Mouse (Mus musculus): ENCODE results near the gene Sync. TPM values are rescaled to one million over a fixed set of nuclear protein-coding genes. Genes with fewer than 3 reads are reported as not detected.
A peak's percentile ranks its signal among the peaks of the same experiment; 100 is the strongest.

The Sync gene
- total RNA-seq (2015) (not detected in 2 replicates), total RNA-seq (2017) (0.08 TPM in 1 of 2 replicates, not detected in the other)

DNA sequence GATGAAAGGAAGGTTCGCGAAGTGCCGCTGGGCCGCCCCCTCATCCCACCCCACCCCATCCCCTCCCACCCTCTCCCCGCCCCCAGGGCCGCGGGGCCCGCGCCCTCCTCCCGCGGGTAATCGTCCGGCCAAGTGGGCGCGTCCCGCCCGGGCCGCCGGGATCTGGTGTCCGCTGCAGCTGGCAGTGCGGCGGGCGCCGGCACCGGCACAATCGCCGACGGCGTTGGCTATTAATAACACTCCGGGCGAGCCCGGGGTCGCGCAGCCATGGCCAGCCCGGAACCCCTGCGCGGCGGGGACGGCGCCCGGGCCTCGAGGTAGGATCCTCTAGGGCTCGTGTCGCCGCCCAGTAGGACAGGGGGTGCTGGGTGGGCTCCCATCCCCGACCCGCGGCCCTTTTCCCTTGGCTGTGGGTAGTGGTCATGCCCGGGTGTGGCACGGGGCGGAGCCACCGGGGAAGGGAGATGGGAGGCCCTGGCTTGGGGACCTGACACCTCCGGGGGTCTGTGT is at the start of gene Sync:
TSS of gene Sync (plus strand) at position 146 of the 510 bp plus-strand sequence.
- ATAC-seq (replicated peaks; ENCODE audit: poor library complexity), result peak; percentile 35; the same call in 1 of the 2 replicates

DNA sequence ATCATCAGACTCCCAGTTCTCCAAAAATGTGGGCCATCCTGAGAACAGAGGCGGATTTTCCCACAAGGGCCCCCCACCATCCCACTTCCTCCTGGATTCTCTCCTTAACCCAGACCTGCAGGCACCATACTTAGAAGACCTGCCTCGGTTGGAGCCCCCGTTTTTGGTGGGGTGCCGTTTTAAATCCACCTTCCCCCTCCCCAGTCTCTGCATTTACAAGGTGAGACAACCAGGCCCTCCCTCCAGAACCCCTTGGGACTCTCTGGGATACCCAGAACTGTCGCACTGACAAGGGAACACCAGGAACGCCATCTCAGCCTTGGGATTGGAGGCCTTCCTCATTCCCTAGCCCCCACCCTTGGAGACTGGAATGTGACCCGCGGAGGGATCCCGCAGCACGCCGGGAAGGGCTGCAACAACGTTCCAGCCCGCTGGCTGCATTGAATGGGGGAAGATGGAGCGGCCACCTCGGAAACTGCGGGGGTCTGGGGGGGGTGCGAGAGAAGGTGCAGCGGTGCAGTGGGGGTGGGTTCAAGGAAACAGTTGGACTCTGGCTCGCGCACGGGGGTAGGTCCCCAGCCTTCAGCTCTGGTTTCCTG is 49.5 kb upstream of the Sync start:
- ATAC-seq (replicated peaks; ENCODE audit: poor library complexity), result no peak

DNA sequence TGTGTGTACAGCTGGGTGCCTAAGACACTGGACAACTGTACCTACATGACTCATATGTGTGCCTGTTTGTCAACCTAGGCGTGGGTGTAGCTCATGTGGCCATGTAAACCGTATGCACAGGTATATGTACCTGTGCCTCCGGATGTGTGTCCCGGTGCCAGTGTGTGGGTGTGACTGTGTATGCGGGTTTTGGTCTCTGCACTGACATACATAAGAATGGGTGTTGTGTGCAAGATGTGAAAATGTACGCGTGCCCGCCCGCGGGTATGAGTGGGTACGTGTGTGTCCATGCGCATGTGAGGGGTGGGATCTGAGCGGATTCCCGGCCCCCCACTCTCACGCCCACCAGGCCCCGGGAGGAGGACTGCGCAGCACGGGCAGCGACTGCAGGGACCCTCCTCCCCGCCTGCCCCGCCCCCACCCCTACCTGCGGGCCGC is 48.8 kb upstream of the Sync start:
- ATAC-seq (replicated peaks; ENCODE audit: poor library complexity), result no peak

DNA sequence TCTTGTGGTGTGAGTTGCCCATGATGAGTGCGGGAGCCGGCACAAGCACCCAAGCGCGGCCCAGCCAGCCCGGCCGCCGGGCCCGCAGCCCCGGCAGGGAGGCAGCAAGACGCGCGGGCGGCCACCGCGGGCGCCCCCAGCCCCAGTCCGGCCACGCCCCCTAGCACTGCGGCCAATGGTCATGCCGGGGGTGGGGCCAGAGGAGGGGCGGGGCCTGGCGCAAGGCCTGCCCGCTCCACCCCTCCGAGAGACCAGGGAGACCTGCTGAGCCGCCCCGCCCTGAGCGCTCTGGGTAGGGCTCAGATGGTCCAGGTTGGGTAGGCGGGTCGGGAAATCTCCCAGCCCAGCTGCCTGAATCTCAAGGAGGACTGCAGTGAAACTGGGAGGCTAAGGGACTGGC is 48.3 kb upstream of the Sync start:
- ATAC-seq (replicated peaks; ENCODE audit: poor library complexity), result peak; percentile 52

DNA sequence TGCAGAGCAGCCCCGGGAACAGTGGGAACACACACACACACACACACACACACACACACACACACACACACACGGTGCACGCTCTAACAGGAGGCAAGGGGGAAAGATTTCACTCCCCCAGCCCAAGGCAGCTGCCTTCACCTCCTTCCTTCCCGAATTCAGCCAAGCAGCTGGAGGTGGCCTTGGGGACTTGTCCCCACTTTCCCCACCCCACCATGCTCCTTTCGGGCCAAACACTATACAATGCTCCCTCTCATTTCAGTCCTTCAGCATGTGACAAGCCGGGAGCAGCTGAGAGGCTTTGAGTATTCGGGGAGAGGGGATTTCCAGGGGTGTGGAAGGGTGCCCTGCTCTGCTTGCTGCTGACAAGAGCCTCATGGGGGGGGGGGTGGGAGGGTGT is 45.5 kb upstream of the Sync start:
- ATAC-seq (replicated peaks; ENCODE audit: poor library complexity), result no peak

DNA sequence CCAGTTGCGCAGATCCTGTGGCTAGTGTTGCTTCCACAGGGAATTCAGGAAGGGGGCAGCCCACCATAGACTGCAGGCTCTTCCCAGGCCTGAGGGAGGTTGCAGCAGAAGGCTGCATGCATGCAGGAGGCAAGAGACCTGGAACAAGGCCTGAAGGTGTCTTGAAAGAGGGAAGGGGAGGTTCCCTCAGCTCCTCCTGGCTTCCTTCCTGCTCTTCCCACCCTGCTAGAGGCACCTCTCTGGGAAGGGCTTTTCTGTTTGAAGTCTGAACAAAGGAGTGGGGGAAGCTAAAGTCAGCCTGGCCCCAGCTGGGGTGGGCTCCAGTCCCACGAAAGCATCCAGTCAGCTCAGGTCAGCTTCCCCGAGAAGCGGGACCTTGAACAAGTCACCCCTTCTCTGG is 45.1 kb upstream of the Sync start:
- no peak for ATAC-seq (replicated peaks; ENCODE audit: poor library complexity)

DNA sequence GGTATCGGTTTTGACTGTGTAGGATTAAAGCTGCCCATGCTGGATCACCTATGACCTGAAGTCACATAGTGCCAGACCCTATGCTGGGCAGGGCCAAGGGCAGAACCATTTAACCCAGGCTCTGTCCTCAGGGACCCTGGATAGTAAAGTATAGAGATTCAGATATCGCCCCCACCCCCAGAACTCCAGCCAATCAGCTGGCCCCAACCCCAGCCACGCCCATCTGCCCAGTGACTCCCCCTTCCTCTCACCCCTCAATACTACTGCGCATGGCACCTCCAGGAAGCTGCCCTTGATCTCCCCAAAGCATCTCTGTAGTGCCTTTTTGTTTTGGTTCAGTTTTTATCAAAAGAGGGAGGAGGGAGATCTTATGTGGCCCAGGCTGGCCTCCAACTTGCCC is 44.7 kb upstream of the Sync start:
- ATAC-seq (replicated peaks; ENCODE audit: poor library complexity), result no peak

DNA sequence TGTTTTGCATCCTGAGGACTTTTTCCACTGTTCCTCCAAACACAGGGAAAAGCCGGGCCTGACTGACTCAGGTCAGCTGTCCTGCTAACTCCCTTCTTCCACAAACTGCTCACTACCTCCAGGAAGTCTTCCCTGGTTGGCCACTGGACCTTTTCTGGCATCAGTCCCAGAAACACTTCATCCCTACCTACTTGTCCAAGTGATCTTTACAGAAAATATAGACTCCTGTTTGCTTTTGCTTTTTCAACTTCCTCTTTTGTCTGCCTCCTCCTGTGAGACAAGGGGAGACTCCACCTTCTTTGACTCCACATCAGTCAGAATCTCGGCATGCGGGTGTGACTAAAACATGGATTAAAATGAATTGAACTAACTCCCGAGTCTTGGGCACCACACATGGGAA is 42.6 kb upstream of the Sync start:
- peak; percentile 53 for ATAC-seq (replicated peaks; ENCODE audit: poor library complexity)

DNA sequence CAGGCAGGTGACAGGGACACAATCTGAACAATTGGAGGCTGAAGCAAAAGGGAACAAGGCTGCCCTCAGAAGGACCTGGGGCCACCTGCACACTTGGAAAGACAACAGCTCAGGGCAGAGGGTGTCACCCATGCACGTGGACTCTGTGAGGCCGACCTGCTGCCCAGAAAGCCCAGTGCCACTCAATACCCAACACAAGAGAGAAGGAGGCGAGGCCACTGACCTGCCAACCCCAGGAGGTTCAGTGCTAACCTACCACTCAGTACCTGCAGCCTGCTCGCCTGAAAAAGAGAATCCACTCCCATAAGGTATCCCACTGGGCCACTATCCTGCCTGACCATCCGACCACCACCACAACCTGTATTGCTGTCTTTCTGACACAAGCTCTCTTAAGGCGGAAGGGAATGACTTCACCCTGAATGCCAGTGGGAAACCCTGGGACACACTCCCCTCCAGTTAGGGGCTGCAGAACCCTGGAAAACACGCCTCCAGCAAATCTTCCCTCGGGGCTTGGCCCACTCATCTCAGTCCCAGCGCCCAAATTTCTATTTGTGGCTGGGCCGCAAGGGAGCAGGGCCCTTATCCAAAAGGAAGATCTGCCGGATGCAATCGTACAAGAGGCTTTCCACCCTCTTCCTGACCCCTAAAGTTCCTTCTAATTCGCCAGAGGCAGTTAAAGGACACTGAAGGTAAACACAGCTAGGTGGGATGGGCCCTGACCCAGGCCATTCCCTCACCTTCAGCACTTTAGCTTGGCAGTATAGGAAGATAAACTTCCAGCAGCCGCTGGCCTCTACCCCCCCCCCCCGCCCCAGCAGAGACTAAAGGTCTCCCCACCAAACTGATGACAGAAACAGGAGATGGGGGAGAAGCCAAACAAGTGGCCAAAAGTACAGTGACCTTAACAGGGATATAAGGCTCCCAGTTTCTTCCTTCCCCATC is 40.8 kb upstream of the Sync start:
- no peak for ATAC-seq (replicated peaks; ENCODE audit: poor library complexity)

DNA sequence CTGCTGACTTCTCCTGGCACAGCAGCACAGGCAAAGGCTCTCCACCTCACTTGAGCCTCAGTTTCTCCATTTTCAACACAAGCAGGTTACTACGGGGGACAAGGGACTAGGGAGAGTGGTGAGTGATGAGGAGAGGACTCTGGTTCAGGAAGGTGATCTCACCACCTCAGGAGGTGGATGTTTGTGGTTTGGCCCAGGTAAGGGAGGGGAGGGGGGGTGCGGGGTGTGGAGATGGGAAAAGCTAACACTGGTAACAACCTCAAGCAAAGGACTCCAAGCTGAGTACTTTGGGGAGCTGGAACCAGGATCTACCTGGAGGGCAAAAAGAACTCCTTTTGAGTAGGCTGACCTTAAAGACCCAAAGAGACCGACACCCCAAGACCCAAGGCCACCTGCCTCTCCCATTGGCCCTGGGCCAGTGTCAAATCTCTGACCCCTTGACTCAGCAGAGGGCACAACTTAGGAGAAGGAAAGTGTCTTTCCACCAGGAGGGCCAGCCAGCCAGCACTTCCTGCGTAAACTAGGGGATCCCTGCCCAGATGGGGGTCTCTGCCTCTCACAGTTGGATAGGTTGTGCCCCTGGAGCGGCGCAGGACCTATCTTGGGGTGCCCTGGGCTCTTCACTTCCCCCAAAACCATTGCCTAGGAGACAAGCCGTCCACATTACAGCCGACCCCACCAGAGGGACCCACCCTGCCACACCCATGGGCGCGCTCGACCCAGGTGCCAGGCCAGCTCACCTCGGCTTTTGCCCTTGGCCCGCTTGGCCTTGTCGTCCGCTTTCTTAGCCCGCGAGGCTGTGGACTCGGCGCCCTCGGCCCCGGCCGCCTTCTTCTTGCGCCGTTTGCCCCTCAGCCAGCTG is 39.8 kb upstream of the Sync start:
- ATAC-seq (replicated peaks; ENCODE audit: poor library complexity), result no peak

DNA sequence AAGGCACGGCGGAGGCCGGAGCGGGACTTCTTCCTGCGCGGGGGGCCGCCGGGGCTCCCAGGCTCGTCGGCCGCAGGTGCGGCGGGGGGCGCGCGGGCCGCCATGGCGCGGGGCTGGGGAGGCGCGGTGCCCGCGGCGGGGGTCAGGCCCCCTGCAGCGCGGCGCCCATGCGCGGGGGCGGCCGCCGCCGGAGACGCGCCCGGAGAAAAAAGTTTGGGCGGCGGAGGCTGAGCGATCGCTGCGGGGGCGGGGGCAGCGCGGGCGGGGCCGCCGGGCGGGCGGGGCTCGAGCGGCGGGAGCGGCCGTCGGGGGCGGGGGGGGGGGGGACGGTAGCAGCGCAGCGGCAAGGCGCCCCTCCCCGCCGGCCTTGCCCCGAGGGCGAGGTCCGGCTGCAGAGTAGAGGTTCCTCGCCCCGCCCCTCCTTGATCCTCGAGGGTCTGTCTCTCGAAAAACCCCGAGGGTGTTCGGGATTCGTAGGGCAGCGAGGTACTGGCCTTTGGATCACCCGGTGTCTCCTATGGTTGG is 39.1 kb upstream of the Sync start:
- ATAC-seq (replicated peaks; ENCODE audit: poor library complexity), result no peak

DNA sequence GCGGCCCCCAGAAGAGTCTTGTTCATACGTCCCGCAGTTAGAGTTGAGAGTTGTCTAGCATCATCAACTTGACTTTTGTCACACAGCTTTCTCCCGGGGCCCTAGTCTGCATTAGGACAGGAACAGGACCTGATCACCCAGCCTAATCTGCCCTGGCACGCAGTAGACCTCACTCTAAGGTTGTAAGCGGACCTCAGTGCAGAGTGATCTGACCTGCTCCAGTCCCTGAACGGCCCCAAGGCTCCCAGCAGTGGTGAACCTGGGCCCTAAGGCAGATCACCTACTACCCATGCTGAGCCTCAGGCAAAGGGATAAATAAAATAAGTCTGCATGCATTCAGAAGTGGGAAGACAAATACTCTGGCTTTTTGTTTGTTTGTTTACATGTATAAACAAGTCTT is 38.1 kb upstream of the Sync start:
- no peak for ATAC-seq (replicated peaks; ENCODE audit: poor library complexity)

DNA sequence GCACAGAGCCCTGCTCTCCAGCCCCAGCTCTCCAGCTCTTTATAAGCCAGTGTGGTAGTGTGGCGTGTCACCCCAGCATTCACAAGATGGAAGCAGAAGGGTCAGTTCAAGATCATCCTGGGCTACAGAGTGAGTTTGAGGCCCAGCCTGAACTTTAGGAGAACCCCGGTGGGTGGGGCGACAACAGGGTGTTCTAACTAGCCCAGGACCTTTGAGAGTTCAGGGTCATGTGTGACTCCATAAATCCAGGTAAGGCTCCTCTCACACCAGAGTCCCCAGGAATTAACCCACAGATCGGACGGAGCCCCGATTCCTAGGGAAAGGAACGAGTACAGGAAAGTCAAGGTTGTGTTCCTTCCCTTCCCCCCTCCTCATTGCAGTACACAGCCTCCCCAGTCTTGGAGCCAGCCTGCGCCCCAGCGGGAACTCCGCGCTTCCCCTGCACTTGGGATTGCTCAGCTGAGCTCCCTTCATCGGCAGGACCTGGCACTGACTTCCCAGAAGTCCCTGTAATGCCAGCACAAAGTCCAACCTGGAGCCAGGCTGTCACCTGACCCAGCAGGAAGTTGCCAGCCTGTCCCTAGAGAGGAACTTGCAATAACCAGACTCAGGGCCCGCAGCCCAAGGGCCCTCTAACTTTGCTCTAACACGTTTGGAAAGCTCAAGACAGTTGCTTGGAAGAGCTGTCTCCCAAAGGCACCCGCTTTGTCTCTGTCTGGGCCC is 36.5 kb upstream of the Sync start:
- peak; percentile 48 for ATAC-seq (replicated peaks; ENCODE audit: poor library complexity)

DNA sequence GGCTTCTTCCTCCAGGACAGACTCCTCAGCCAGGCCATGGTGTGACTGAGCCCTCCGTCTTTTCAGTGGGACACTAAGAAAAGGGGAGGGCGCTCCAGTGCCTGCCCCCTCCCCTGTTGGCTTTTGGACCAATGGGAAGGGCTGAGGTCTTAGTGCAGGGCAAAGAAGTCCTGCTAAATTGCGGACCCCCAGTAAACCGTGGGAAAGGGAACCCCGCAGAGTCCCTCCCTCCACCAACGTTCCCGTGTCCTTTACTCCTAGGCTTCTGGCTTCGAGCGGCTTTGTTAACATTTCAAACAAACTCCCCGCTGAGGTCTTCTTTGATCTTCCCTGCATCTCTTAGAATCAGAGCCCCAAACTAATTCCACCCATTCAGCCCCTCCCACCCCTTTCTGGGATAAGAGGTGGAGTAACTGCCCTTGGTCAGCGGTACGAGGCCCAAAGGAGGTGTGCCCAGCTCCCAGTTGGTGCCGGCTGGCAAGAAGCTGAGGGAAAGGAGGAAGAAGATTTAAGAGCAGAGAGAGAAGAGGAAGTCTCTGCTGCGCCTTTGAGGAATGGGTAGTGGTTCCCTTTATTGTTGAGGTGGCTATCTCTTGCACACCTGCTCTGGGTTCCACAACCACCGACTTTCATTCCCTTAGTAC is 35.8 kb upstream of the Sync start:
- peak; percentile 58 for ATAC-seq (replicated peaks; ENCODE audit: poor library complexity)

DNA sequence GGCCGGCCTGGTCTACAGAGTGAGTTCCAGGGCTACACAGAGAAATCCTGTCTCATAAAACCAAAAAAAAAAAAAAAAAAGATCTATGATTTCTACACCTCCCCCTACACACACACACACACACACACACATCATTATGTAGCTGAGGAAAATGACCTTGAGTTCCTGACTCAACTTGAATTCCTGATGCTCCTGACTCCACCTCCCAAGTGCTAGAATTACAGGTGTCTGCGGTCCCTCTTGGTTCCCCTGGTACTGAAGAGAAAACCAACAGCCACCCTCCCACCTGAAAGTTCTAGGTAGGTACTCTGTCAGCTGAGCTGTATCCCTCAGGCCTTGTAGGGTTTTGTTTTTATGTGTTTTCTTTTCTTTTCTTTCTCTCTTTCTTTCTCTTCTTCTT is 34.9 kb upstream of the Sync start:
- no peak for ATAC-seq (replicated peaks; ENCODE audit: poor library complexity)

DNA sequence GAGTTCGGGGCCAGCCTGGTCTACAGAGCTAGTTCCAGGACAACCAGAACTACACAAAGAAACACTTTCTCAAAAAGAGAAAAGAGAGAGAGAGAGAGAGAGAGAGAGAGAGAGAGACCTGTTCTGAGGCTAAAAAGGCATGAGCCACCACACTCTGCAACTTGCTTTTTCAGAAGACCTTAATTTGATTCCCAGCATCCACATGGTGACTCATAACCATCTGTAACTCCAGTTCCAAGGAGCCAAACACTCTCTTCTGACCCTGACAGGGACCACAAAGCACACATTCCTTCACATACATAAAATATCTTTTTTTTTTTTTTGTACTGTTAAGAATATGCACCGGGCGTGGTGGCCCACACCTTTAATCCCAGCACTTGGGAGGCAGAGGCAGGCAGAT is 32.8 kb upstream of the Sync start:
- ATAC-seq (replicated peaks; ENCODE audit: poor library complexity), result no peak

DNA sequence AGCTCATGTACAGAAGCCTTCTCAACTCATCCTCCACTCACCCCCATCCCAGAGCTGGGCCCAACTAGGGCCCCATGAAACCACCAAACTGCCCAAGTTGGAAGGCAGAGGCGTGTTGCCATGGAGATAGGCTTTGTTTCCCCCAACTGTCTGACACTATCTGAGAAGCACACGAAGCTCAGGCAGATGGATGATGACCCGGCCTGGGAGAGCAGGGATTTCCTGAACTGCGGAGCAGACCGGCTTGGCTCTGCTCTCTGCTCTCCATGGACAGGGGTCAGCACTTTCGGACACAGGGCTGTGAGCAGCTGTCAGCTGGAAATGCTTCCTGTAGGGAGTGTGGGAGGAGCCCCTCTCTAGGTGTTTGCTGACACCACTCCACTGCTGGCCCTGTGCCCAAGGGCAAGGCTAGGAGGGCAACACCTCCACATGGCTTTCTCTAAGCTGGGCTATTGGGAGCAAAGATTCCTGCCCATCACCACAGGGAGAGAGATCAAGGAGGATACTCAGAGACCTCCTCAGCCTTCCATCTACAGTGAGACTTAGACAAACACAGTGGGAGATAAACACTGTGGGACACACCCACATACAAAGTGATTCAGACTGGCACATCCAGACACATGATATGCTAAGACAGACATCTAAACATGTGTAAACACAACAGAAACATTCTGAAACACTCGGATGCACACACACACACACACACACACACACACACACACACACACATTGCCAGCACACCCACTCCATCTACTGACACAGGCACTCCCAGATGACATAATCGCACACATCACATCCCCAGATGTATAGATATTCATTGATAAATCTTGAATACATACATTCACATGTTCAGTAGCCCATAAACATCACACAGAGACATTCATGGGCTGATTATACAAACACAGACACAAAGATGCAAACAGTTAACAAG is 30.7 kb upstream of the Sync start:
- ATAC-seq (replicated peaks; ENCODE audit: poor library complexity), result peak; percentile 83

DNA sequence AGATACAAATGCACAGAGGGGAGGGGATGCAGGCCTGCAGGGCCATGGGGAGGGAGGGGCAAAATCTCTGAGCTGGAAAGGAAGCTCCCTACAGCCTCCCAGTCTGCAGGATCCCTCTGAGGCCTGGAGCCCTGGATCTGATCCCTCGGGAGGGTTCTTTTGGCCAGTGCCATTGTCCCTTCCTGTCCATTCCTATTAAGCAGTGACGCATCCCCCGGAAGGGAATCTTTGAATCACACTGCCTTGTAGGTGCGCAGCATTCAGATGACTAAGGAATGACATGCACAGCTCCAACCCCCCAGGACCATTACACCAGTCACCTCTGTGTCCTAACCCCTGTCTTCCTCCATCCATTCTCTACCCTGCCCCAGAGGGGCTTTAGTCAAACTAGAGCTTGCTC is 28.3 kb upstream of the Sync start:
- ATAC-seq (replicated peaks; ENCODE audit: poor library complexity), result no peak

DNA sequence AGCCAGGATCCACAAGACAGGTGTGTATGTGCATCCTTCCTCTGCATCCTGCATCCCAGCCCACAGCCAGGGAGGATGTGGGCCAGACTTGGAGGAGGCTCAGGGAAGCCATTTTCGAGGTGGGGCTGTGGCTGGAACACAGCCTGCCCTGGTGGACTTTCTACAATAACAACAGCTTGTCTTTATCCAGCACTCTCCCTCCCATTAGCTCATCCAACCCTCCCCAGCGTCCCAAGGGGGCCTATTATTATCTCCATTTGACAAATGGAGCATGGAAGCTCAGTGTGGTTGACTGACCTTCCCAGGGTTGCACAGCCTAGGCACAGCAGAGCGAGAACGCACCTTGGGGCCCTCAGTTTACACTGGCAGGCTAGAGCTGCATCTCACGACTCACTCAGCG is 26.7 kb upstream of the Sync start:
- ATAC-seq (replicated peaks; ENCODE audit: poor library complexity), result no peak

Data from megakaryocyte progenitor cell, adult 5-6 weeks (primary cell).